Mouse (Mus musculus) G1E (cell line): ENCODE results near the gene Gk2. TPM values are rescaled to one million over a fixed set of nuclear protein-coding genes. Genes with fewer than 3 reads are reported as not detected.

ENCODE experiments used
- ATAC-seq: 2 replicates; pipeline ENCODE4 v1.8.0; 2016; ENCODE audit warnings: mild to moderate bottlenecking; ENCODE audit not compliant: insufficient number of reproducible peaks, poor library complexity, low FRiP score, severe bottlenecking; ENCODE audit errors: extremely low read depth
- DNase-seq: peaks from one replicate; pipeline ENCODE4 v3.0.0; 2012; ENCODE audit warnings: low spot score
- H3K27me3 ChIP-seq: 2 replicates; pipeline ENCODE4 v1.6.1; 2012; ENCODE audit warnings: mild to moderate bottlenecking, low read length, inconsistent platforms; ENCODE audit not compliant: insufficient read depth
- H3K36me3 ChIP-seq: replicated peaks from 2 replicates; pipeline ENCODE3; 2012; ENCODE audit warnings: mild to moderate bottlenecking, inconsistent platforms
- H3K4me1 ChIP-seq: 2 replicates; pipeline ENCODE4 v1.6.1; 2012; ENCODE audit warnings: low read depth, low read length, inconsistent platforms, mixed read lengths; ENCODE audit not compliant: insufficient read depth
- H3K4me3 ChIP-seq: 2 replicates; pipeline ENCODE4 v1.5.1; 2012; ENCODE audit warnings: low read depth, mild to moderate bottlenecking, inconsistent platforms, low read length, moderate library complexity, mixed read lengths
- H3K9me3 ChIP-seq: replicated peaks from 2 replicates; pipeline ENCODE4 v1.6.1; 2012; ENCODE audit warnings: inconsistent platforms
- CTCF ChIP-seq: IDR thresholded peaks from 2 replicates; pipeline ENCODE4 v1.5.1; 2012; ENCODE audit warnings: low read depth, low read length, inconsistent platforms, mixed read lengths
- GATA1 ChIP-seq: IDR thresholded peaks from 2 replicates; pipeline ENCODE4 v1.6.1; 2012; ENCODE audit warnings: borderline replicate concordance, low read length, inconsistent platforms, mixed read lengths
- GATA2 ChIP-seq: IDR thresholded peaks from 2 replicates; pipeline ENCODE4 v1.6.1; 2012; ENCODE audit warnings: low read depth, low read length, inconsistent platforms, borderline replicate concordance
- POLR2AphosphoS5 ChIP-seq: IDR thresholded peaks from 2 replicates; pipeline ENCODE4 v1.6.1; 2012; ENCODE audit warnings: low read depth, low read length, inconsistent platforms; ENCODE audit not compliant: insufficient replicate concordance
- TAL1 ChIP-seq: conservative IDR thresholded peaks from 2 replicates; pipeline ENCODE4 v1.6.1; 2012; ENCODE audit warnings: low read depth, low read length, inconsistent platforms, mixed read lengths
- polyA plus RNA-seq: library from polyadenylated mRNA; stranded (reverse); fragments of >175 nt; gene quantifications from 2 replicates; pipeline ENCODE4 v1.2.3, GENCODE M21; 2012
- total RNA-seq, 2 experiments: library from RNA; stranded (forward) in 1 of 2; stranded (reverse) in 1 of 2; fragments of 200-1000 nt in 1 of 2; fragments of >200 nt in 1 of 2; fragmentation: Nextera tagmentation in 1 of 2; gene quantifications; 2 replicates each; pipeline ENCODE4 v1.2.3; 2014 to 2017

Gene Gk2
- total and polyA plus RNA-seq, 3 experiments, result 0.22 TPM; not detected in 2

GRCm38 (mm10) chr5:97466430-97467158 lies 9.8 kb upstream of the Gk2 start:
- Histone ChIP-seq H3K9me3 (peaks cover 4% of the 10 kb centered on the region; the same call in 1 of the 2 replicates), H3K4me1 (no peaks in the 10 kb centered on the region), H3K36me3 (no peaks in the 10 kb centered on the region), H3K27me3 (no peaks in the 10 kb centered on the region), H3K4me3 (no peak overlapping the region)
- TF ChIP-seq POLR2AphosphoS5 (no peak), GATA1 (no peak), GATA2 (no peak), TAL1 (no peak), CTCF (no peak)
- ATAC-seq (no peak), DNase-seq (no peak)

- Histone ChIP-seq H3K9me3 (peaks cover 4% of the 10 kb centered on the region; the same call in 1 of the 2 replicates), H3K27me3 (no peaks in the 10 kb centered on the region), H3K36me3 (no peaks in the 10 kb centered on the region), H3K4me1 (no peaks in the 10 kb centered on the region), H3K4me3 (no peak overlapping the region)
- ATAC-seq (no peak), DNase-seq (no peak)
- no peak for TF ChIP-seq CTCF
- no peak for TF ChIP-seq GATA2
- no peak for TF ChIP-seq TAL1
- no peak for TF ChIP-seq POLR2AphosphoS5
- no peak for TF ChIP-seq GATA1
Observed at GRCm38 (mm10) chr5:97465956-97466355, 9.1 kb upstream of the Gk2 start.

GRCm38 (mm10) chr5:97462856-97463255 lies 6.0 kb upstream of the Gk2 start:
- no peak overlapping the region for H3K4me3 ChIP-seq
- no peaks in the 10 kb centered on the region for H3K27me3 ChIP-seq
- no peaks in the 10 kb centered on the region for H3K36me3 ChIP-seq
- TF ChIP-seq GATA1 (no peak), GATA2 (no peak), TAL1 (no peak), POLR2AphosphoS5 (no peak), CTCF (no peak)
- DNase-seq (no peak), ATAC-seq (no peak)
- no peaks in the 10 kb centered on the region for H3K4me1 ChIP-seq
- peaks cover 8% of the 10 kb centered on the region for H3K9me3 ChIP-seq

- DNase-seq, result no peak
- TF ChIP-seq CTCF (no peak), GATA1 (no peak), GATA2 (no peak), POLR2AphosphoS5 (no peak), TAL1 (no peak)
- ATAC-seq, result no peak
- Histone ChIP-seq H3K36me3 (no peaks in the 10 kb centered on the region), H3K4me1 (no peaks in the 10 kb centered on the region), H3K4me3 (no peak overlapping the region), H3K9me3 (peaks cover 6% of the 10 kb centered on the region; the same call in 1 of the 2 replicates), H3K27me3 (no peaks in the 10 kb centered on the region)
Observed at GRCm38 (mm10) chr5:97451451-97451850, 5.4 kb downstream of the Gk2 start.

- TF ChIP-seq GATA2, result no peak
- no peak for TF ChIP-seq POLR2AphosphoS5
- no peak for TF ChIP-seq TAL1
- no peak for TF ChIP-seq CTCF
- no peak for TF ChIP-seq GATA1
- H3K9me3 ChIP-seq, result no peaks in the 10 kb centered on the region; the same call in 1 of the 2 replicates
- H3K4me1 ChIP-seq, result no peaks in the 10 kb centered on the region
- no peaks in the 10 kb centered on the region for H3K36me3 ChIP-seq
- H3K27me3 ChIP-seq, result no peaks in the 10 kb centered on the region
- ATAC-seq, result no peak
- DNase-seq, result no peak
- H3K4me3 ChIP-seq, result no peak overlapping the region
Observed at GRCm38 (mm10) chr5:97444191-97444590, 12.6 kb downstream of the Gk2 start.

DNA sequence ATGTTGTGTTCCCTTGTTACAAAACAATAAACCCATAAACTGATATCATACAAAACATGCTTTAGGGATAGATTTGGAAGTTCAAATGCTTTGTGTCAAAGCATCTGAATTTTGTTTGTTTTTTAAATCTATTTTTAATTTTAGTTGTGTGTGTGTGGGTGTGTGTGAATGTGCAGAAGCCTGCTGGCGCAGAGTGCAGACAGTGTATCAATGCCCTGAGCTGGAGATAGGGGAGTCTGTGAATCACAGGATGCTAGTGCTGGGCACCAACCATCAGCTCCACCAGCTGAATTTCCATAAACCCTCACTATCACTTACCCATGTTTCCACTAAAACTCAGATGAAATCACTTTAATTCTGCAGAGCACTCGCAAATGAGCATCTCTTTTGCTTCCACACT lies 24.3 kb downstream of the Gk2 start:
- no peaks in the 10 kb centered on the region for H3K4me1 ChIP-seq
- no peaks in the 10 kb centered on the region for H3K27me3 ChIP-seq
- ATAC-seq (no peak), DNase-seq (no peak)
- H3K9me3 ChIP-seq, result no peaks in the 10 kb centered on the region
- TF ChIP-seq CTCF (no peak), GATA1 (no peak), GATA2 (no peak), POLR2AphosphoS5 (no peak), TAL1 (no peak)
- no peak overlapping the region for H3K4me3 ChIP-seq
- no peaks in the 10 kb centered on the region for H3K36me3 ChIP-seq
